Mouse (Mus musculus) heart, adult 2 months (tissue): ENCODE data around the gene Gm17720. TPM values are rescaled to one million over a fixed set of nuclear protein-coding genes. Genes with fewer than 3 reads are reported as not detected.

ENCODE experiments used
- DNase-seq, 2 experiments: peaks; one replicate each; pipeline ENCODE4 v3.0.0; 2021
- H3K27ac ChIP-seq: fragments of 200-600 bp; 2 replicates; pipeline ENCODE4 v1.8.1; 2022
- H3K27me3 ChIP-seq: fragments of 200-500 bp; 2 replicates; pipeline ENCODE4 v1.6.1; 2012; ENCODE audit warnings: mild to moderate bottlenecking, low read length, inconsistent platforms, mixed read lengths; ENCODE audit not compliant: control insufficient read depth, insufficient read depth
- H3K36me3 ChIP-seq: fragments of 200-500 bp; 2 replicates; pipeline ENCODE4 v1.6.1; 2012; ENCODE audit warnings: low read length, inconsistent platforms; ENCODE audit not compliant: control insufficient read depth, insufficient read depth
- H3K4me1 ChIP-seq: fragments of 200-500 bp; 2 replicates; pipeline ENCODE4 v1.6.1; 2011; ENCODE audit warnings: low read length; ENCODE audit not compliant: control insufficient read depth, insufficient read depth
- H3K4me3 ChIP-seq: fragments of 200-600 bp; 2 replicates; pipeline ENCODE4 v1.8.1; 2022
- H3K79me2 ChIP-seq: fragments of 200-500 bp; replicated peaks from 2 replicates; pipeline ENCODE4 v1.6.1; 2012; ENCODE audit warnings: mild to moderate bottlenecking, inconsistent platforms, low read length, moderate library complexity, mixed read lengths; ENCODE audit not compliant: control insufficient read depth, insufficient read depth
- H3K9ac ChIP-seq: fragments of 200-500 bp; 2 replicates; pipeline ENCODE4 v1.6.1; 2012; ENCODE audit warnings: low read depth, mild to moderate bottlenecking, control low read depth, inconsistent platforms, low read length, mixed read lengths
- CTCF ChIP-seq: fragments of 200-600 bp; IDR thresholded peaks from 2 replicates; pipeline ENCODE4 v1.8.1; 2022; ENCODE audit warnings: antibody characterized with exemption, mild to moderate bottlenecking, moderate library complexity
- EP300 ChIP-seq: fragments of 200-500 bp; IDR thresholded peaks from 2 replicates; pipeline ENCODE4 v1.6.1; 2011; ENCODE audit warnings: low read depth, low read length, control low read depth; ENCODE audit not compliant: insufficient read depth
- POLR2A ChIP-seq: fragments of 200-500 bp; IDR thresholded peaks from 2 replicates; pipeline ENCODE4 v1.6.1; 2011; ENCODE audit warnings: mild to moderate bottlenecking, low read depth, low read length, control low read depth; ENCODE audit not compliant: insufficient read depth
- WGBS: fragments of 180-500 bp; shearing (Covaris S2); methylation state at CpG from one replicate; pipeline ENCODE4 v1.1.7; 2018; 5-methylcytosine and 5-hydroxymethylcytosine counted together
- intact Hi-C: fragments of 180-260 bp; cut with DNase I; formaldehyde crosslinking; loops from one replicate; pipeline ENCODE4 v1.15.1; 2025
- polyA plus RNA-seq: library from polyadenylated mRNA; depleted of rRNA; stranded (reverse); fragments of >200 nt; gene quantifications from 2 replicates; pipeline ENCODE4 v1.2.3, GENCODE M21; 2012
- total RNA-seq, 2 experiments: library from RNA; stranded (reverse); gene quantifications; 2 replicates each; pipeline ENCODE4 v1.2.3; 2021

The Gm17720 gene
- total and polyA plus RNA-seq, 3 experiments = not detected

DNA sequence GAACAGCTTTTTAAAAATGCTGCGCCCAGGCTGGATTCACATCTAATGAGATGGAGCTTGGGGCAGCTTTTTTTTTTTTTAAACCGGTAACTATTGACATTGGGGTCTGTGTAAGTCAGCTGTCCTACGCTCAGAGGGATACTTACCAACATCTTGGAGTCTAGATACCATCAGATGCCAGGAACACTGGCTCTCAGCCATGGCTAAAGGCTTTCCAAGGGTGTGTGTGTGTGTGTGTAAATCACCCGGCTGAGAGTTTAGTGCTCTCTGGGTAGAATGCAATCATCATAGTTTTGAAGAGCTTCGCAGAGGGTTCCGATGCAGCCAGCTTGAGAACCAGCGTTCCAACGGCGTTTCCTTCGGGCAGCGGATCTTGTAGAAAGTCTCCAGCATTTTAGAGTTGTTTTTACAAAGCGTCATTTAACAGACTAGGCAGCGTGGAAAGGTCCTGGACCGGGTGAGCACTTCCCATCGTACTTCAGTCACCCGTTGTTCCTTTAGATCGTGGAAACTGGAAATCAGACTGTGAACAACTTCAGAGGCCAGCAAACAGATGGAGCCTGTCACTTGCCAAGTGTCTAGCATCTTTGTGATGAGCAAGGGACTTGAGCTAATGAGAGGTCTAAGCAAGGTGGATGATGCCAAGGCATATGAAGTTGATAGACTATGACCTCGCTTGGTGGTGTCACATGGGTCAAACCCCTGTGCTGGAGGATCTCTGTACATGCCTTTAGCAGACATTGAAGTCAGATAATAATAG lies 37.8 kb downstream of the Gm17720 start:
- Histone ChIP-seq H3K27ac (no peak overlapping the region), H3K4me1 (no peaks in the 10 kb centered on the region), H3K27me3 (no peaks in the 10 kb centered on the region), H3K79me2 (no peaks in the 10 kb centered on the region), H3K36me3 (no peaks in the 10 kb centered on the region), H3K4me3 (no peak overlapping the region), H3K9ac (no peak overlapping the region)
- 89% methylated on average over 18 of the region's 18 CpGs for WGBS
- no peak for DNase-seq
- intact Hi-C loops = no loop called here
- no peak for TF ChIP-seq CTCF
- TF ChIP-seq EP300 = no peak
- TF ChIP-seq POLR2A = no peak

DNA sequence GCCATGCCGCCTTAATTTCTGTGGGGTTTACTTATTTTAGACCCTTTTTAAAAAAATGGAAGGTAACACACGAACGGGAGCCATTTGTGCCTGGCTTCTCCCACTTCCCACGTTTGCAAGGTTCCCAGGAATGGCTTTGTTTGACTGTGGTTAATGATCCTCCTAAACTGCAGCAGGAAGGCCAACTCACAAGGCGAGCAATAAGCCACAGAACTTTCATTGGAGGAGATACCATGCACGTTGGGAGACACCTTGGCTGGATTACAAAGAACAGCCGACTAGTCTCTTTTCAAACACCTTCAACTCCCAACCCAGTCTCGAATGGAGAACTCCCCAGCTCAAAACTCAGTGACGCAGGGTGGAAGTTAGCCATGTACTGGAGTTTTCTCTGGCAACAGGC lies 38.4 kb downstream of the Gm17720 start:
- Histone ChIP-seq H3K79me2 (no peaks in the 10 kb centered on the region), H3K4me3 (no peak overlapping the region), H3K27me3 (no peaks in the 10 kb centered on the region), H3K9ac (no peak overlapping the region), H3K4me1 (no peaks in the 10 kb centered on the region), H3K36me3 (no peaks in the 10 kb centered on the region), H3K27ac (no peak overlapping the region)
- WGBS = 75% methylated on average over 9 of the region's 9 CpGs
- no peak for DNase-seq
- TF ChIP-seq EP300 = no peak
- intact Hi-C loops = no loop called here

DNA sequence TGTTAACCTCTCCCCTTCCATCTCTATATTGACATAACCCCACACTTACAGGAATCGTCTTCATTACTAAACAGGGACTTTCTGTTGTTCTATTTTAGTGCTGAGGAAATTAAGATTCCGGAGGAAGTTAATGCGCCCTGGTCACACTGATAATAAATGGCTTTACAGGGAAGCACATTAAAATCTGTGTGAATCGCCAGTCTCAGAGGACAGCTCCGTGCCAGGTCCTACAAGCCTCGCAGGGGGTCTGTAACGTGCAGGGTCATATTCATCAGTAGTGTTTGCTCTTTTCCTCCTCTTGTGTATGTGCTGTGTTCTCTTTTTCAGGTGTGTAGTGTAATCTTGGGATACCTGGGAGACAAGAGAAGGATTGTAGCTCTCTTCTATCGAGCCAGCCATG lies 44.3 kb downstream of the Gm17720 start:
- intact Hi-C loops = no loop called here

DNA sequence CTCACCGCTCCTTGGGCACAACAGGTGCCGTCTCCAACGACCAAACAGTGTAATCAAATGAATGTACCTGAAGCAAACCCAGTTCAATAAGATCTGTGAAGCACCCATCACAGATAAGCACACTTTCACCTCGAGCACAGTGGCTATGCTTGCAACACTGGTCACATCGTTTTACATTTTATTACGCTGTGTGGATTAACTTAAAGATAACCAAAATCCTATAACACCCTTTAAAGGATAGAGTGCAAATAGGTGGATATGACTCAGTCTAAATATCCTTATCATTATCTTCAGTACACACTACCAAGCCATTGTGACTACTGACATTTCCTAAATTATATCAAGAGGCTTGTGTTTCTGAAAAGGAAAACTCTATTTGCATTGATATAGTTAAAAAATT lies 51.3 kb downstream of the Gm17720 start:
- Histone ChIP-seq H3K79me2 (no peaks in the 10 kb centered on the region), H3K36me3 (no peaks in the 10 kb centered on the region), H3K27ac (no peak overlapping the region), H3K9ac (no peak overlapping the region), H3K4me3 (no peak overlapping the region), H3K4me1 (no peaks in the 10 kb centered on the region), H3K27me3 (no peaks in the 10 kb centered on the region)
- no peak for DNase-seq
- intact Hi-C loops = no loop called here
- WGBS = 72% methylated on average over 6 of the region's 6 CpGs
- TF ChIP-seq CTCF (no peak), EP300 (no peak), POLR2A (no peak)

More for the DNA sequence above, 44.3 kb downstream of the Gm17720 start:
- Histone ChIP-seq H3K9ac (no peak overlapping the region), H3K36me3 (no peaks in the 10 kb centered on the region), H3K27ac (no peak overlapping the region), H3K79me2 (no peaks in the 10 kb centered on the region), H3K4me3 (no peak overlapping the region), H3K27me3 (no peaks in the 10 kb centered on the region), H3K4me1 (peaks cover 2% of the 10 kb centered on the region; the same call in 1 of the 2 replicates)
- no peak for DNase-seq
- 36% methylated on average over 8 of the region's 8 CpGs for WGBS
- TF ChIP-seq POLR2A = no peak
- TF ChIP-seq EP300 = no peak
- no peak for TF ChIP-seq CTCF

DNA sequence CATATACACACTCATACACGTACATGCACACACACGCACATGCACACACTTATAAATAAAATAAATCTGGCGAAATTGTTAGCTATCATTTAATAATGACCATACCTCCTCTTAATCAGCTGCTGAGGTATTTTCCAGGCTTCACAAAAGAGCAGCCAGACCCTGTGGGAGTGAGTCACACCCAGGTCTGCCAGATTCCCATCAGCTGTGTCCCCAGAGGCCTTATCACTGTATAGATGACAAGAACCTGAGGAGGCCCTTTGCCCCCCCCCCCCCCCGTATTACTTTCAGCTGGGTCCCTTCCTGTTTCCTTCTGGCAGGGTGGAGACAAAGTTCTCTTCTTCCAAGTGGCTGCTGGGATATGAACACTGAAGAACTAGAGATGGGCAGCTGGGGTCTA lies 62.0 kb downstream of the Gm17720 start:
- Histone ChIP-seq H3K4me1 (no peaks in the 10 kb centered on the region), H3K27ac (no peak overlapping the region), H3K4me3 (no peak overlapping the region), H3K27me3 (no peaks in the 10 kb centered on the region), H3K36me3 (no peaks in the 10 kb centered on the region), H3K9ac (no peak overlapping the region), H3K79me2 (no peaks in the 10 kb centered on the region)
- intact Hi-C loops = no loop called here
- WGBS = 28% methylated on average over 4 of the region's 4 CpGs
- TF ChIP-seq POLR2A (no peak), CTCF (no peak), EP300 (no peak)
- no peak for DNase-seq

DNA sequence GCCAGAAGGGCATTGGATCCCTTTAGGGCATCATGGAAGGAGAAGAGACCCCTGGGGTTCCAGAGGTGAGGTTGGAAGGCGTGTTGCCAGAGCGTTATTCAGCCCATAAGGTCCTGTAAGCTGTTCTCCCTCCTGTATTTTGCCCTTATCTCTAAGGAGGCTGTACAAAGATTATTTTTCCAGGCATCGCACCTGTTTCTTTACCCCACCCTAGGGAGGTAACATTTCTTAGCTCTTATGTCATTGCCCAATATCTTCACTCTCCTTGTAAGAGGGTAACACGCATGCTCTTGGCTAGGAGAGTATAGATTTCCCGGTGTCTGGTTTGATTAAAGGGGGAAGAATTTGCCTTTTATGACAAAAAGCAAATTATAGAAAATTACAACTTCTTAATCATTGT lies 62.9 kb downstream of the Gm17720 start, which contains the start of gene Chst4:
Gene Chst4 (minus strand): TSS at position 82 of the 400 bp plus-strand sequence.
- WGBS = 73% methylated on average over 5 of the region's 5 CpGs
- no peak within 1 kb of the TSS for H3K27ac ChIP-seq
- no peak for DNase-seq
- H3K4me3 ChIP-seq = no peak within 1 kb of the TSS
- intact Hi-C loops = no loop called here
- no peak for TF ChIP-seq POLR2A
- TF ChIP-seq EP300 = no peak
- TF ChIP-seq CTCF = no peak
- no peaks in the 10 kb centered on the region for H3K27me3 ChIP-seq
- no peak within 1 kb of the TSS for H3K9ac ChIP-seq
- no peaks in the 10 kb centered on the region for H3K79me2 ChIP-seq
- H3K4me1 ChIP-seq = no peaks in the 10 kb centered on the region
- H3K36me3 ChIP-seq = no peaks in the 10 kb centered on the region
